Mouse (Mus musculus) neural tube, embryonic 15.5 days (tissue): ENCODE results near the gene Igfbp6. TPM values are rescaled to one million over a fixed set of nuclear protein-coding genes. Genes with fewer than 3 reads are reported as not detected.

Source experiments
- ATAC-seq: fragments of 200-750 bp; cut with Nextera tagmentation; 2 replicates; pipeline ENCODE4 v1.8.0; 2017; ENCODE audit warnings: mild to moderate bottlenecking, moderate TSS enrichment, moderate library complexity; ENCODE audit not compliant: low FRiP score
- H3K27ac ChIP-seq: fragments of 300-500 bp; sonication (generic); replicated peaks from 2 replicates; pipeline ENCODE4 v1.5.1; 2015; ENCODE audit warnings: mild to moderate bottlenecking, inconsistent platforms
- H3K27me3 ChIP-seq: fragments of 300-500 bp; sonication (generic); replicated peaks from 2 replicates; pipeline ENCODE4 v1.6.1; 2015; ENCODE audit warnings: inconsistent platforms
- H3K36me3 ChIP-seq: fragments of 300-500 bp; sonication (generic); 2 replicates; pipeline ENCODE4 v1.6.1; 2015; ENCODE audit warnings: inconsistent platforms
- H3K4me1 ChIP-seq: fragments of 300-500 bp; sonication (generic); 2 replicates; pipeline ENCODE4 v1.6.1; 2015; ENCODE audit warnings: inconsistent platforms
- H3K4me2 ChIP-seq: fragments of 300-500 bp; sonication (generic); 2 replicates; pipeline ENCODE4 v1.6.1; 2015; ENCODE audit warnings: inconsistent platforms, mild to moderate bottlenecking, moderate library complexity
- H3K4me3 ChIP-seq: fragments of 300-500 bp; sonication (generic); replicated peaks from 2 replicates; pipeline ENCODE4 v1.5.1; 2015; ENCODE audit warnings: mild to moderate bottlenecking, inconsistent platforms
- H3K9ac ChIP-seq: fragments of 300-500 bp; sonication (generic); replicated peaks from 2 replicates; pipeline ENCODE4 v1.6.1; 2015; ENCODE audit warnings: mild to moderate bottlenecking, inconsistent platforms
- H3K9me3 ChIP-seq: fragments of 300-500 bp; sonication (generic); replicated peaks from 2 replicates; pipeline ENCODE4 v1.6.1; 2016; ENCODE audit warnings: inconsistent platforms
- WGBS: fragments of 180-500 bp; shearing (Covaris S2); methylation state at CpG from one replicate; pipeline ENCODE4 v1.1.7; 2015; ENCODE audit warnings: mixed read lengths; 5-methylcytosine and 5-hydroxymethylcytosine counted together
- polyA plus RNA-seq: library from polyadenylated mRNA; unstranded; fragments of >200 nt; fragmentation: Nextera tagmentation; extraction: Ambion mirVana; gene quantifications from 2 replicates; pipeline ENCODE4 v1.2.1, GENCODE M21; 2015

The Igfbp6 gene
- polyA plus RNA-seq, 1 experiment from 2014 or later: 3.5 TPM

GRCm38 (mm10) chr15:102191699-102192098 lies 47.5 kb downstream of the Igfbp6 start:
- Histone ChIP-seq H3K9ac (no peak overlapping the region), H3K4me2 (no peak overlapping the region), H3K4me1 (no peaks in the 10 kb centered on the region), H3K9me3 (no peaks in the 10 kb centered on the region), H3K36me3 (no peaks in the 10 kb centered on the region), H3K27me3 (no peaks in the 10 kb centered on the region), H3K27ac (no peak overlapping the region), H3K4me3 (no peak overlapping the region)
- WGBS: 52% methylated on average over 7 of the region's 7 CpGs
- ATAC-seq: no peak

- no peak for ATAC-seq
- WGBS: 80% methylated on average over 7 of the region's 7 CpGs
These were observed 48.2 kb downstream of the Igfbp6 start for GRCm38 (mm10) chr15:102192271-102192812.

GRCm38 (mm10) chr15:102192820-102193386 lies 48.7 kb downstream of the Igfbp6 start:
- ATAC-seq: no peak
- H3K4me3 ChIP-seq: no peak overlapping the region
- no peaks in the 10 kb centered on the region for H3K27me3 ChIP-seq
- H3K27ac ChIP-seq: no peak overlapping the region
- H3K9ac ChIP-seq: no peak overlapping the region
- H3K9me3 ChIP-seq: no peaks in the 10 kb centered on the region
- no peak overlapping the region for H3K4me2 ChIP-seq
- no peaks in the 10 kb centered on the region for H3K36me3 ChIP-seq
- no peaks in the 10 kb centered on the region for H3K4me1 ChIP-seq
- WGBS: 85% methylated on average over 5 of the region's 5 CpGs

More at GRCm38 (mm10) chr15:102192271-102192812, 48.2 kb downstream of the Igfbp6 start:
- H3K9ac ChIP-seq: no peak overlapping the region
- no peaks in the 10 kb centered on the region for H3K36me3 ChIP-seq
- no peaks in the 10 kb centered on the region for H3K4me1 ChIP-seq
- no peak overlapping the region for H3K27ac ChIP-seq
- H3K4me3 ChIP-seq: no peak overlapping the region
- H3K4me2 ChIP-seq: no peak overlapping the region
- H3K9me3 ChIP-seq: no peaks in the 10 kb centered on the region
- no peaks in the 10 kb centered on the region for H3K27me3 ChIP-seq

- no peak for ATAC-seq
- no peak overlapping the region for H3K4me2 ChIP-seq
- no peaks in the 10 kb centered on the region for H3K36me3 ChIP-seq
- H3K4me1 ChIP-seq: no peaks in the 10 kb centered on the region
- H3K27me3 ChIP-seq: no peaks in the 10 kb centered on the region
- no peak overlapping the region for H3K4me3 ChIP-seq
- 82% methylated on average over 4 of the region's 4 CpGs for whole genome bisulfite sequencing
- H3K27ac ChIP-seq: no peak overlapping the region
- H3K9ac ChIP-seq: no peak overlapping the region
- H3K9me3 ChIP-seq: no peaks in the 10 kb centered on the region
These were observed 49.5 kb downstream of the Igfbp6 start for GRCm38 (mm10) chr15:102193652-102194051.

- Histone ChIP-seq H3K4me3 (no peak overlapping the region), H3K36me3 (no peaks in the 10 kb centered on the region), H3K9ac (no peak overlapping the region), H3K4me2 (no peak overlapping the region), H3K27ac (no peak overlapping the region), H3K4me1 (no peaks in the 10 kb centered on the region), H3K27me3 (no peaks in the 10 kb centered on the region), H3K9me3 (no peaks in the 10 kb centered on the region)
- no peak for ATAC-seq
- WGBS: 91% methylated on average over 4 of the region's 4 CpGs
These were observed 50.3 kb downstream of the Igfbp6 start for GRCm38 (mm10) chr15:102194439-102194838.

- Histone ChIP-seq H3K4me2 (no peak overlapping the region), H3K36me3 (no peaks in the 10 kb centered on the region), H3K9ac (no peak overlapping the region), H3K4me3 (no peak overlapping the region), H3K27me3 (no peaks in the 10 kb centered on the region), H3K27ac (no peak overlapping the region), H3K4me1 (no peaks in the 10 kb centered on the region), H3K9me3 (no peaks in the 10 kb centered on the region)
- 81% methylated on average over 4 of the region's 4 CpGs for WGBS
- ATAC-seq: no peak
These were observed 51.2 kb downstream of the Igfbp6 start for GRCm38 (mm10) chr15:102195373-102195772.

GRCm38 (mm10) chr15:102198841-102199240 lies 54.7 kb downstream of the Igfbp6 start:
- no peaks in the 10 kb centered on the region for H3K27me3 ChIP-seq
- no peak overlapping the region for H3K4me3 ChIP-seq
- no peak for ATAC-seq
- H3K36me3 ChIP-seq: no peaks in the 10 kb centered on the region
- WGBS: 82% methylated on average over 4 of the region's 4 CpGs
- H3K9me3 ChIP-seq: no peaks in the 10 kb centered on the region
- no peak overlapping the region for H3K4me2 ChIP-seq
- no peak overlapping the region for H3K27ac ChIP-seq
- no peak overlapping the region for H3K9ac ChIP-seq
- H3K4me1 ChIP-seq: peaks cover 9% of the 10 kb centered on the region

Other genes starting within 250 kb of the Igfbp6 start
- 2.8 and 3.4 TPM in 2 replicates for gene Krt4, start 219.6 kb upstream of the Igfbp6 start, polyA plus RNA-seq
- gene Krt79, start 204.0 kb upstream of the Igfbp6 start, polyA plus RNA-seq: 0.23 and 0.27 TPM in 2 replicates
- gene Krt78, start 190.1 kb upstream of the Igfbp6 start, polyA plus RNA-seq: 0.05 TPM in 2 replicates
- gene Krt8, start 139.9 kb upstream of the Igfbp6 start, polyA plus RNA-seq: 2.2 and 297 TPM in 2 replicates
- 1.9 and 300 TPM in 2 replicates for gene Krt18, start 116.2 kb upstream of the Igfbp6 start, polyA plus RNA-seq
- 72.6 and 87.1 TPM in 2 replicates for gene Eif4b, start 70.6 kb upstream of the Igfbp6 start, polyA plus RNA-seq
- gene Tns2, start 43.9 kb upstream of the Igfbp6 start, polyA plus RNA-seq: 9.8 and 13.7 TPM in 2 replicates
- gene Spryd3, start 8.1 kb upstream of the Igfbp6 start, polyA plus RNA-seq: 83.6 and 96.0 TPM in 2 replicates
- gene Soat2, start 6.2 kb downstream of the Igfbp6 start, polyA plus RNA-seq: 0.06 and 0.68 TPM in 2 replicates
- 45.1 and 48.7 TPM in 2 replicates for gene Zfp740, start 58.9 kb downstream of the Igfbp6 start, polyA plus RNA-seq
- gene Csad, start 60.4 kb downstream of the Igfbp6 start, polyA plus RNA-seq: 33.6 and 43.7 TPM in 2 replicates
- 1.1 and 11.0 TPM in 2 replicates for gene Itgb7, start 87.6 kb downstream of the Igfbp6 start, polyA plus RNA-seq
- 7.8 and 11.9 TPM in 2 replicates for gene Rarg, start 113.2 kb downstream of the Igfbp6 start, polyA plus RNA-seq
- 0.09 TPM in 1 of 2 replicates, not detected in the other for gene Gm9918, start 126.2 kb downstream of the Igfbp6 start, polyA plus RNA-seq
- gene Mfsd5, start 135.1 kb downstream of the Igfbp6 start, polyA plus RNA-seq: 59.5 and 62.7 TPM in 2 replicates
- gene Espl1, start 151.9 kb downstream of the Igfbp6 start, polyA plus RNA-seq: 2.8 and 6.3 TPM in 2 replicates
- 427 and 485 TPM in 2 replicates for gene Pfdn5, start 181.8 kb downstream of the Igfbp6 start, polyA plus RNA-seq
- gene Myg1, start 187.3 kb downstream of the Igfbp6 start, polyA plus RNA-seq: 83.7 and 96.4 TPM in 2 replicates
- gene Aaas, start 206.4 kb downstream of the Igfbp6 start, polyA plus RNA-seq: 30.4 and 49.7 TPM in 2 replicates
- 0.88 and 0.95 TPM in 2 replicates for gene Sp7, start 222.8 kb downstream of the Igfbp6 start, polyA plus RNA-seq